Mouse (Mus musculus) erythroblast, embryonic 14.5 days (primary cell): ENCODE results near the gene Arhgap23.

ENCODE experiments used
- GATA1 ChIP-seq: IDR thresholded peaks from 2 replicates; pipeline ENCODE4 v1.6.1; 2012; ENCODE audit warnings: low read length, inconsistent platforms, mixed read lengths
- TAL1 ChIP-seq: IDR thresholded peaks from 3 replicates; pipeline ENCODE4 v1.6.1; 2012; ENCODE audit warnings: low read length, inconsistent platforms, mixed read lengths

- TF ChIP-seq TAL1 (no peak), GATA1 (no peak)
Measured at GRCm38 (mm10) chr11:97525313-97525712, 110.0 kb downstream of the Arhgap23 start.
